Mouse (Mus musculus) heart, postnatal 36 days (tissue): ENCODE data around the gene Dab1. TPM values are rescaled to one million over a fixed set of nuclear protein-coding genes. Genes with fewer than 3 reads are reported as not detected.

Experiments used
- DNase-seq, 2 experiments: peaks; one replicate each; pipeline ENCODE4 v3.0.0; 2021 to 2022
- intact Hi-C: fragments of 180-260 bp; cut with DNase I; formaldehyde crosslinking; loops from one replicate; pipeline ENCODE4 v1.15.1; 2025
- total RNA-seq, 2 experiments: library from RNA; stranded (reverse); gene quantifications; 2 replicates each; pipeline ENCODE4 v1.2.3; 2021

Gene Dab1
- total RNA-seq, 2 experiments from 2014 or later, result not detected

GRCm38 (mm10) chr4:104431231-104431855 lies 812.2 kb downstream of the Dab1 start:
- intact Hi-C loops, result no loop called here
- DNase-seq, result no peak

- DNase-seq, result no peak
- intact Hi-C loops, result no loop called here
These were observed 813.0 kb downstream of the Dab1 start for GRCm38 (mm10) chr4:104432150-104432549.

- no peak for DNase-seq
- intact Hi-C loops, result no loop called here
These were observed 816.6 kb downstream of the Dab1 start for GRCm38 (mm10) chr4:104435736-104436135.

- DNase-seq, result no peak
- intact Hi-C loops, result no loop called here
These were observed 817.3 kb downstream of the Dab1 start for GRCm38 (mm10) chr4:104436411-104436810.

- no peak for DNase-seq
- intact Hi-C loops, result no loop called here
These were observed 819.6 kb downstream of the Dab1 start for GRCm38 (mm10) chr4:104438730-104439129.

- intact Hi-C loops, result no loop called here
- DNase-seq, result no peak
These were observed 820.5 kb downstream of the Dab1 start for GRCm38 (mm10) chr4:104439641-104440040.

- no peak for DNase-seq
- intact Hi-C loops, result no loop called here
These were observed 824.0 kb downstream of the Dab1 start for GRCm38 (mm10) chr4:104442925-104443747.

- intact Hi-C loops, result no loop called here
- no peak for DNase-seq
These were observed 824.6 kb downstream of the Dab1 start for GRCm38 (mm10) chr4:104443775-104444174.

GRCm38 (mm10) chr4:104444985-104445384 lies 825.8 kb downstream of the Dab1 start:
- DNase-seq, result no peak
- intact Hi-C loops, result no loop called here

- intact Hi-C loops, result no loop called here
- no peak for DNase-seq
These were observed 829.0 kb downstream of the Dab1 start for GRCm38 (mm10) chr4:104448199-104448598.

- no peak for DNase-seq
- intact Hi-C loops, result no loop called here
These were observed 831.5 kb downstream of the Dab1 start for GRCm38 (mm10) chr4:104450645-104451044.

- intact Hi-C loops, result no loop called here
- DNase-seq, result peak in 1 of 2 experiments; percentile 1
These were observed 833.4 kb downstream of the Dab1 start for GRCm38 (mm10) chr4:104452587-104452986.

- no peak for DNase-seq
These were observed 836.0 kb downstream of the Dab1 start for GRCm38 (mm10) chr4:104455151-104455550.

GRCm38 (mm10) chr4:104455760-104456159 lies 836.6 kb downstream of the Dab1 start:
- intact Hi-C loops, result no loop called here
- DNase-seq, result no peak

More at GRCm38 (mm10) chr4:104455151-104455550, 836.0 kb downstream of the Dab1 start:
- intact Hi-C loops, result no loop called here

GRCm38 (mm10) chr4:104456173-104456873 lies 837.2 kb downstream of the Dab1 start:
- intact Hi-C loops, result no loop called here
- no peak for DNase-seq

GRCm38 (mm10) chr4:104458726-104459125 lies 839.6 kb downstream of the Dab1 start:
- intact Hi-C loops, result no loop called here
- no peak for DNase-seq

- intact Hi-C loops, result no loop called here
- no peak for DNase-seq
These were observed 842.2 kb downstream of the Dab1 start for GRCm38 (mm10) chr4:104461106-104462011.

- intact Hi-C loops, result no loop called here
- no peak for DNase-seq
These were observed 844.0 kb downstream of the Dab1 start for GRCm38 (mm10) chr4:104462932-104463780.

- no peak for DNase-seq
- intact Hi-C loops, result no loop called here
These were observed 844.6 kb downstream of the Dab1 start for GRCm38 (mm10) chr4:104463781-104464170.
